Mouse (Mus musculus): Measurements from ENCODE around the gene Camkv.

GRCm38 (mm10) chr9:107887804-107888266 lies 47.6 kb upstream of the Camkv start, which contains the start of gene Mon1a:
- TF ChIP-seq EP300 (IDR thresholded peaks at IDR 0.05; ENCODE audit: low read length) (no peak), CTCF (conservative IDR thresholded peaks at IDR 0.05 in 1 of 2, IDR thresholded peaks at IDR 0.05 in 1 of 2; ENCODE audit: low read depth in 2 of 2, low read length in 2 of 2) (no peak), ZC3H11A (IDR thresholded peaks at IDR 0.05; ENCODE audit: low read depth, low read length) (no peak), MAZ (IDR thresholded peaks at IDR 0.05; ENCODE audit: low read depth, low read length) (peak; percentile 87), E2F4 (IDR thresholded peaks at IDR 0.05; ENCODE audit: insufficient replicate concordance, low read depth, low read length) (no peak), MYC (IDR thresholded peaks at IDR 0.05; ENCODE audit: low read depth, low read length) (no peak), MXI1 (IDR thresholded peaks at IDR 0.05; ENCODE audit: low read depth, low read length) (no peak), NRF1 (IDR thresholded peaks at IDR 0.05; ENCODE audit: low read depth, low read length) (peak; percentile 57), POLR2A (IDR thresholded peaks at IDR 0.05; ENCODE audit: low read depth, low read length) (peak; percentile 80), IRF4 (IDR thresholded peaks at IDR 0.05; ENCODE audit: low read depth, low read length) (no peak; the same call in 1 of the 2 replicates), TCF12 (IDR thresholded peaks at IDR 0.05; ENCODE audit: low read depth, low read length) (no peak), SIN3A (IDR thresholded peaks at IDR 0.05; ENCODE audit: low read length) (peak; percentile 97), UBTF (IDR thresholded peaks at IDR 0.05; ENCODE audit: low read depth, low read length) (0 out of 2 replicates have a peak, but pooled peaks have one; percentile 47)

Data from CH12.LX (cell line).